Mouse (Mus musculus) urinary bladder, postnatal 14 days (tissue): ENCODE measurements around the gene Baiap2l2.
A peak's percentile ranks its signal among the peaks of the same experiment; 100 is the strongest.

Source experiments
- DNase-seq: peaks from one replicate; pipeline ENCODE4 v3.0.0; 2021; ENCODE audit warnings: low spot score

Gene Baiap2l2

GRCm38 (mm10) chr15:79212750-79213446 is 72.4 kb downstream of the Baiap2l2 start:
- no peak for DNase-seq

DNA sequence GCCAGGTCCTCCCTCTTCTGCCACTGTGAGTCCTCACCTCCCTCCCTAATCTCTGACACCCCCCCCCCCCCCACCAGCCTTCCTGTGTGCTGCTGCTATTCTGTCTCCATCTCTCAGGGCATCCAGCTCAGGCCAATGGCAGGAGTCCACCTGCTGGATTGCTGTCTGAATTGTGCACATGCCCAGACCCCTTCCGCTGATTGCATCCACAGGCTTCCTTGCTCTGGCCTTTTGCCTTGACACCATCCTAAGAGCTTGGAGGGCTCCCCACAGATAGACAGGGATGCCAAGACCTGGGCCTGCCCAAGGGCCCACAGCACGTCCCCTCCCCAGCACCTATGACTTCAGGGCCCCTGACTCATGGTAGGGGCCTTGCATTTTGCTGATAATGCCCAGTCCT is 75.0 kb downstream of the Baiap2l2 start:
- DNase-seq = no peak

DNA sequence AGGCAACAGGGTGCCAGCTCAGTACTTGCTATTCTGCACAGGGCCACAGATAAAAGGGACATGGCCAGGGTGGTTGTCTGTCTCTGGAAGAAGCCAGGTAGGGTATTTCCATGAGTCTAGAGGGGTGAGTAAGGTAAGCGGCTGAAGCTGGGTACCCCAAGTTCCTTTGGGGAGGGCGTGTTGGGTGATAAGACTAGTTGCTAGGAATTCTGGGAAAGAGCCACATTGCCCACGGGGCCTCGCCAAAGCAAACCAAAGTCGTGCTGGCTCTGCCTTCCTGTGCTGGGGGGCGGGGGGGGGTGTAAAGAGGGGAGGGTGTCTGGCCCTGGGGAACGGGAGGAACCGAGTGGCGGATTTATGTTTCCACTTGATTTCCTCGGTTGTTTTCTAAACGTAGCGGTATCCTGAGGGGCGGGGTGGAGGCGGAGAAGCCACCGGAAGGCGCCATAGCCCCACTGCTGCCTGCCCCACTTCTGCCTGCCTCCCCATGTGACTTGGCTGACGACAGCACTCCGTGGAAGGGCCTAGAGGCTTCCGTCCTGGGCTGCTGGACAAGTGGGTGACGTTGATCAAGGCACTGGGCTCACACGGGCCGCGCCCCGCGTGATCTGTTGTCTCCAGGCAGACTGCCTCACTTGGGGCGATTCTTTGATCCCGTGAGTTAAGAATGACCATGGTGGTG is 76.4 kb downstream of the Baiap2l2 start:
- DNase-seq = peak; percentile 10

DNA sequence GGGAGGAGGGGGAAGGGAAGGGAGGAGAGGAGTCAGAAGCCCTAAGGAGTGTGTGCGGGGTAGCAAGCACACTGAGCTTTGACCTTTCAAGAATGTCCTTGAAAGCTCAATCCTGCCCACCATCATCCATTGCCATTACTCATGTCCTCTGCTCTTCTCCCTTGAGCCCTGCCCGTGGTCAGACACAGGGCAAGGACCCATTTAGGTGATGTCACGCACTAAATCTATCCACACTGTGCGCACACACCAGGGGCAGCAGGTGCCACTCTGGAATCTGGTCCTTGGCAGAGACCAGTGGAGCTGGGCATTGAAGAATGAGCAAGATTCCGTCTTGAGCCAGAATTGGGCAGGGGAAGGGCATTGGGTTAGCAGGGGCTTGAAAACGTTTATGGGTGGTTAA is 77.1 kb downstream of the Baiap2l2 start:
- DNase-seq = no peak
